Mouse (Mus musculus): Measurements from ENCODE around the gene Dhrs4. TPM values are rescaled to one million over a fixed set of nuclear protein-coding genes. Genes with fewer than 3 reads are reported as not detected.

The Dhrs4 gene
- polyA plus RNA-seq, 1 experiment = 206 TPM

GRCm38 (mm10) chr14:55469041-55469440, 9.5 kb upstream of the Dhrs4 start:
- H3K4me3 ChIP-seq (ENCODE audit: insufficient read depth, low read depth, low read length) = no peak overlapping the region
- peaks cover 8% of the 10 kb centered on the region for H3K4me1 ChIP-seq (ENCODE audit: control insufficient read depth, insufficient read depth, insufficient read length, low read length)
- H3K27ac ChIP-seq (replicated peaks; ENCODE audit: low read depth, low read length) = peak overlapping the region; percentile 97

GRCm38 (mm10) chr14:55469821-55470220, 8.7 kb upstream of the Dhrs4 start:
- Histone ChIP-seq H3K27ac (replicated peaks; ENCODE audit: low read depth, low read length) (peak overlapping the region; percentile 97), H3K4me3 (ENCODE audit: insufficient read depth, low read depth, low read length) (no peak overlapping the region), H3K4me1 (ENCODE audit: control insufficient read depth, insufficient read depth, insufficient read length, low read length) (peaks cover 8% of the 10 kb centered on the region)

- Histone ChIP-seq H3K27ac (replicated peaks; ENCODE audit: low read depth, low read length) (peak overlapping the region; percentile 46), H3K4me1 (ENCODE audit: control insufficient read depth, insufficient read depth, insufficient read length, low read length) (peaks cover 8% of the 10 kb centered on the region), H3K4me3 (ENCODE audit: insufficient read depth, low read depth, low read length) (no peak overlapping the region)
Measured at GRCm38 (mm10) chr14:55470806-55471205, 7.8 kb upstream of the Dhrs4 start.

- no peak overlapping the region for H3K4me3 ChIP-seq (ENCODE audit: insufficient read depth, low read depth, low read length)
- no peak overlapping the region for H3K27ac ChIP-seq (replicated peaks; ENCODE audit: low read depth, low read length)
- no peaks in the 10 kb centered on the region for H3K4me1 ChIP-seq (ENCODE audit: control insufficient read depth, insufficient read depth, insufficient read length, low read length)
Measured at GRCm38 (mm10) chr14:55475654-55476053, 2.9 kb upstream of the Dhrs4 start.

- Histone ChIP-seq H3K4me3 (ENCODE audit: insufficient read depth, low read depth, low read length) (no peak overlapping the region), H3K27ac (replicated peaks; ENCODE audit: low read depth, low read length) (no peak overlapping the region), H3K4me1 (ENCODE audit: control insufficient read depth, insufficient read depth, insufficient read length, low read length) (no peaks in the 10 kb centered on the region)
Measured at GRCm38 (mm10) chr14:55477421-55477820, 1.1 kb upstream of the Dhrs4 start.

GRCm38 (mm10) chr14:55477829-55478228, 729 bp upstream of the Dhrs4 start:
- Histone ChIP-seq H3K4me3 (ENCODE audit: insufficient read depth, low read depth, low read length) (no peak overlapping the region), H3K27ac (replicated peaks; ENCODE audit: low read depth, low read length) (peak overlapping the region; percentile 85), H3K4me1 (ENCODE audit: control insufficient read depth, insufficient read depth, insufficient read length, low read length) (no peaks in the 10 kb centered on the region)

GRCm38 (mm10) chr14:55479629-55480028, 1.1 kb downstream of the Dhrs4 start:
- Histone ChIP-seq H3K4me1 (ENCODE audit: control insufficient read depth, insufficient read depth, insufficient read length, low read length) (no peaks in the 10 kb centered on the region), H3K27ac (replicated peaks; ENCODE audit: low read depth, low read length) (no peak overlapping the region), H3K4me3 (ENCODE audit: insufficient read depth, low read depth, low read length) (no peak overlapping the region)

GRCm38 (mm10) chr14:55484430-55485085, 6.0 kb downstream of the Dhrs4 start:
- no peak overlapping the region for H3K4me3 ChIP-seq (ENCODE audit: insufficient read depth, low read depth, low read length)

GRCm38 (mm10) chr14:55486836-55487235, 8.3 kb downstream of the Dhrs4 start:
- H3K4me3 ChIP-seq (ENCODE audit: insufficient read depth, low read depth, low read length) = no peak overlapping the region
- H3K4me1 ChIP-seq (ENCODE audit: control insufficient read depth, insufficient read depth, insufficient read length, low read length) = no peaks in the 10 kb centered on the region
- no peak overlapping the region for H3K27ac ChIP-seq (replicated peaks; ENCODE audit: low read depth, low read length)

More at GRCm38 (mm10) chr14:55484430-55485085, 6.0 kb downstream of the Dhrs4 start:
- H3K4me1 ChIP-seq (ENCODE audit: control insufficient read depth, insufficient read depth, insufficient read length, low read length) = no peaks in the 10 kb centered on the region
- no peak overlapping the region for H3K27ac ChIP-seq (replicated peaks; ENCODE audit: low read depth, low read length)

- Histone ChIP-seq H3K4me1 (ENCODE audit: control insufficient read depth, insufficient read depth, insufficient read length, low read length) (no peaks in the 10 kb centered on the region), H3K27ac (replicated peaks; ENCODE audit: low read depth, low read length) (no peak within 1 kb of the TSS), H3K4me3 (ENCODE audit: insufficient read depth, low read depth, low read length) (peak within 1 kb of the TSS; percentile 60)
Measured at GRCm38 (mm10) chr14:55490361-55491201, 12.0 kb downstream of the Dhrs4 start, which contains the start of gene Carmil3. Gene Carmil3, plus strand, starts transcription at chr14:55490651.

GRCm38 (mm10) chr14:55491291-55491833, 12.8 kb downstream of the Dhrs4 start:
- Histone ChIP-seq H3K27ac (replicated peaks; ENCODE audit: low read depth, low read length) (no peak overlapping the region), H3K4me1 (ENCODE audit: control insufficient read depth, insufficient read depth, insufficient read length, low read length) (no peaks in the 10 kb centered on the region), H3K4me3 (ENCODE audit: insufficient read depth, low read depth, low read length) (peak overlapping the region; percentile 60)

GRCm38 (mm10) chr14:55492103-55492502, 13.5 kb downstream of the Dhrs4 start:
- H3K4me3 ChIP-seq (ENCODE audit: insufficient read depth, low read depth, low read length) = no peak overlapping the region
- H3K27ac ChIP-seq (replicated peaks; ENCODE audit: low read depth, low read length) = no peak overlapping the region
- no peaks in the 10 kb centered on the region for H3K4me1 ChIP-seq (ENCODE audit: control insufficient read depth, insufficient read depth, insufficient read length, low read length)

GRCm38 (mm10) chr14:55495509-55496240, 17.1 kb downstream of the Dhrs4 start:
- H3K27ac ChIP-seq (replicated peaks; ENCODE audit: low read depth, low read length) = no peak overlapping the region
- no peaks in the 10 kb centered on the region for H3K4me1 ChIP-seq (ENCODE audit: control insufficient read depth, insufficient read depth, insufficient read length, low read length)
- no peak overlapping the region for H3K4me3 ChIP-seq (ENCODE audit: insufficient read depth, low read depth, low read length)

- no peak overlapping the region for H3K27ac ChIP-seq (replicated peaks; ENCODE audit: low read depth, low read length)
- H3K4me3 ChIP-seq (ENCODE audit: insufficient read depth, low read depth, low read length) = no peak overlapping the region
- H3K4me1 ChIP-seq (ENCODE audit: control insufficient read depth, insufficient read depth, insufficient read length, low read length) = no peaks in the 10 kb centered on the region
Measured at GRCm38 (mm10) chr14:55496761-55497448, 18.3 kb downstream of the Dhrs4 start.

All from brown adipose tissue, adult 24 weeks (tissue).